Mouse (Mus musculus): Measurements from ENCODE around the gene Palm2.

Gene Palm2

GRCm38 (mm10) chr4:57750651-57751050 lies 316.6 kb downstream of the Palm2 start:
- no peak for DNase-seq (ENCODE audit: low read depth, low spot score)

- DNase-seq (ENCODE audit: low read depth, low spot score), result no peak
These were observed 317.0 kb downstream of the Palm2 start for GRCm38 (mm10) chr4:57751054-57751453.

GRCm38 (mm10) chr4:57751566-57751965 lies 317.5 kb downstream of the Palm2 start:
- DNase-seq (ENCODE audit: low read depth, low spot score), result no peak

- DNase-seq (ENCODE audit: low read depth, low spot score), result no peak
These were observed 321.0 kb downstream of the Palm2 start for GRCm38 (mm10) chr4:57755085-57755484.

GRCm38 (mm10) chr4:57757997-57758396 lies 323.9 kb downstream of the Palm2 start:
- no peak for DNase-seq (ENCODE audit: low read depth, low spot score)
